Comparison of ENCODE assay signal across 9 mouse cellular contexts in genomic region chrX:101300427-101301030, GRCm38 (mm10). TPM values are rescaled to one million over a fixed set of nuclear protein-coding genes. Genes with fewer than 3 reads are reported as not detected.
DNase-seq lines count a peak whose midpoint lies in the region; ATAC-seq and TF ChIP-seq lines count a peak whose summit lies in the region.
"Had no signal": no experiment of that assay in that cellular context is flagged by ENCODE, and none has a peak within 500 bp of the region (broad histone marks: within the 10 kb centered on the region; RNA-seq: fewer than 3 reads in every experiment).

No protein-coding gene starts in this region.

- no peaks in the 10 kb centered on the region for H3K27me3 ChIP-seq in kidney, embryonic 14.5 days (ENCODE audit: control insufficient read depth, insufficient read depth, low read length)
- no peaks in the 10 kb centered on the region for H3K27me3 ChIP-seq in midbrain, postnatal 0 days (ENCODE audit: insufficient read depth, low read length)

- no peak for ATAC-seq in kidney, embryonic 14.5 days (ENCODE audit: low FRiP score, low TSS enrichment)
- peak; percentile 53 for ATAC-seq in midbrain, postnatal 0 days (ENCODE audit: low FRiP score)

- no peaks in the 10 kb centered on the region for H3K4me1 ChIP-seq in kidney, embryonic 14.5 days (ENCODE audit: control insufficient read depth, insufficient read depth, low read length)
- H3K4me1 ChIP-seq in midbrain, postnatal 0 days (ENCODE audit: insufficient read depth, low read length): no peaks in the 10 kb centered on the region

- no peak overlapping the region for H3K9ac ChIP-seq in kidney, embryonic 14.5 days (ENCODE audit: low read depth, low read length)
- H3K9ac ChIP-seq in midbrain, postnatal 0 days (replicated peaks; ENCODE audit: low read length, poor library complexity, severe bottlenecking): peak overlapping the region; percentile 77

- WGBS in kidney, embryonic 14.5 days: 52% methylated on average over 13 of the region's 13 CpGs
- 27% methylated on average over 13 of the region's 13 CpGs for WGBS in midbrain, postnatal 0 days

- H3K36me3 ChIP-seq in kidney, embryonic 14.5 days (ENCODE audit: control insufficient read depth, insufficient read depth, low read length): peaks cover 9% of the 10 kb centered on the region; the same call in 1 of the 2 replicates
- peaks cover 3% of the 10 kb centered on the region; the same call in 1 of the 2 replicates for H3K36me3 ChIP-seq in midbrain, postnatal 0 days (ENCODE audit: insufficient read depth, low read length)

- peak overlapping the region; percentile 29 for H3K4me3 ChIP-seq in kidney, embryonic 14.5 days (ENCODE audit: low read length)
- peak overlapping the region; percentile 50 for H3K4me3 ChIP-seq in midbrain, postnatal 0 days (ENCODE audit: low read depth, low read length)

- H3K4me2 ChIP-seq in kidney, embryonic 14.5 days (replicated peaks; ENCODE audit: low read depth, low read length): peak overlapping the region; percentile 39
- H3K4me2 ChIP-seq in midbrain, postnatal 0 days (ENCODE audit: low read depth, low read length, poor library complexity, severe bottlenecking): peak overlapping the region; percentile 60

- no peaks in the 10 kb centered on the region for H3K9me3 ChIP-seq in kidney, embryonic 14.5 days (ENCODE audit: control insufficient read depth, low read length)
- no peaks in the 10 kb centered on the region for H3K9me3 ChIP-seq in midbrain, postnatal 0 days (ENCODE audit: low read length)

- DNase-seq in kidney, postnatal 25 days: no peak
- peak; percentile 65 for DNase-seq in embryo, embryonic 10.5 days (ENCODE audit: low spot score)
- peak; percentile 17 for DNase-seq in heart, postnatal 4 days
- DNase-seq in midbrain, postnatal 0 days (ENCODE audit: low spot score): peak; percentile 65
- DNase-seq in urinary bladder, postnatal 14 days (ENCODE audit: low spot score): no peak
- DNase-seq in urinary bladder, postnatal 25 days (ENCODE audit: low spot score): no peak
- no peak for DNase-seq in spleen, adult 18-20 months

- H3K27ac ChIP-seq in kidney, embryonic 14.5 days (ENCODE audit: low read depth, low read length): no peak overlapping the region
- peak overlapping the region; percentile 77 for H3K27ac ChIP-seq in midbrain, postnatal 0 days (ENCODE audit: low read depth, low read length)

- TF ChIP-seq CTCF in midbrain, postnatal 0 days (IDR thresholded peaks at IDR 0.05): no peak

RNA-seq across cellular contexts. Expression of gene Nlgn3, which starts 1.6 kb away (rescaled TPM):
- 3.7 and 7.8 TPM in 2 replicates for polyA plus RNA-seq in kidney, embryonic 14.5 days (2014; fragmentation: Nextera tagmentation; extraction: Ambion mirVana)
- total RNA-seq in heart, postnatal 4 days (2021): 1 to 10 TPM; 1.6 to 2.7 TPM
- 188 and 189 TPM in 2 replicates for total RNA-seq in midbrain, postnatal 0 days (2014; rRNA removed)
- 82.3 and 84.6 TPM in 2 replicates for polyA plus RNA-seq in midbrain, postnatal 0 days (2015; fragmentation: Nextera tagmentation; extraction: Ambion mirVana)

RNA-seq across cellular contexts. Expression of gene Med12, which starts 26.7 kb away (rescaled TPM):
- polyA plus RNA-seq in kidney, embryonic 14.5 days (2014; fragmentation: Nextera tagmentation; extraction: Ambion mirVana): 42.0 and 51.5 TPM in 2 replicates
- total RNA-seq in heart, postnatal 4 days (2021): 10 to 100 TPM; 27.3 to 28.0 TPM
- total RNA-seq in midbrain, postnatal 0 days (2014; rRNA removed): 37.2 and 39.5 TPM in 2 replicates
- polyA plus RNA-seq in midbrain, postnatal 0 days (2015; fragmentation: Nextera tagmentation; extraction: Ambion mirVana): 16.1 and 18.2 TPM in 2 replicates

RNA-seq across cellular contexts. Expression of gene Gm20489, which starts 31.7 kb away (rescaled TPM):
- polyA plus RNA-seq in kidney, embryonic 14.5 days (2014; fragmentation: Nextera tagmentation; extraction: Ambion mirVana): not detected in 2 replicates
- not detected for total RNA-seq in heart, postnatal 4 days (2021)
- total RNA-seq in midbrain, postnatal 0 days (2014; rRNA removed): not detected in 2 replicates
- not detected in 2 replicates for polyA plus RNA-seq in midbrain, postnatal 0 days (2015; fragmentation: Nextera tagmentation; extraction: Ambion mirVana)
- total RNA-seq: liver, adult 2 months had no signal
- polyA plus RNA-seq: liver, adult 2 months had no signal

RNA-seq across cellular contexts. Expression of gene Il2rg, which starts 32.5 kb away (rescaled TPM):
- 18.8 and 19.5 TPM in 2 replicates for polyA plus RNA-seq in kidney, embryonic 14.5 days (2014; fragmentation: Nextera tagmentation; extraction: Ambion mirVana)
- 10 to 100 TPM; 12.5 to 17.3 TPM for total RNA-seq in heart, postnatal 4 days (2021)
- total RNA-seq in midbrain, postnatal 0 days (2014; rRNA removed): 2.0 and 4.1 TPM in 2 replicates
- 4.7 and 5.9 TPM in 2 replicates for polyA plus RNA-seq in midbrain, postnatal 0 days (2015; fragmentation: Nextera tagmentation; extraction: Ambion mirVana)

RNA-seq across cellular contexts. Expression of gene Gm614, which starts 36.7 kb away (rescaled TPM):
- 0.30 TPM in 1 of 2 replicates, not detected in the other for polyA plus RNA-seq in kidney, embryonic 14.5 days (2014; fragmentation: Nextera tagmentation; extraction: Ambion mirVana)
- 1 to 10 TPM in 1 of 2 experiments, under 1 TPM in 1; 0.76 to 1.1 TPM for total RNA-seq in heart, postnatal 4 days (2021)
- total RNA-seq in midbrain, postnatal 0 days (2014; rRNA removed): not detected in 2 replicates
- not detected in 2 replicates for polyA plus RNA-seq in midbrain, postnatal 0 days (2015; fragmentation: Nextera tagmentation; extraction: Ambion mirVana)
- total RNA-seq: liver, adult 2 months had no signal
- polyA plus RNA-seq: liver, adult 2 months had no signal

Comparison
In these comparisons a context has a peak if more than half of its experiments do, and no peak if none do; other contexts are left out.
1. DNase-seq: peak in embryo, embryonic 10.5 days (single experiment), heart, postnatal 4 days (single experiment) and midbrain, postnatal 0 days (single experiment); none in kidney, postnatal 25 days (0 of 2), urinary bladder, postnatal 14 days (single experiment), urinary bladder, postnatal 25 days (single experiment) and spleen, adult 18-20 months (0 of 2).
2. RNA of gene Nlgn3, which starts 1.6 kb away (total RNA-seq): 188 to 189 TPM in midbrain, postnatal 0 days; 1.6 to 2.7 TPM in heart, postnatal 4 days; every median in the first group is over 10 times any median in the second.